Mouse (Mus musculus) E14TG2a.4 (cell line): ENCODE results near the gene Epsti1.

Experiments used
- H3K27me3 ChIP-seq: 2 replicates; pipeline ENCODE4 v1.6.1; 2014; ENCODE audit warnings: low read length, control low read depth; ENCODE audit not compliant: insufficient read depth
- H3K36me3 ChIP-seq: 2 replicates; pipeline ENCODE4 v1.6.1; 2014; ENCODE audit warnings: low read length, control low read depth; ENCODE audit not compliant: insufficient read depth
- H3K4me1 ChIP-seq: replicated peaks from 2 replicates; pipeline ENCODE4 v1.6.1; 2014; ENCODE audit warnings: low read depth, low read length, control low read depth
- H3K4me3 ChIP-seq: replicated peaks from 2 replicates; pipeline ENCODE4 v1.5.1; 2014; ENCODE audit warnings: mild to moderate bottlenecking, low read length
- H3K9me3 ChIP-seq: 2 replicates; pipeline ENCODE4 v1.6.1; 2014; ENCODE audit warnings: low read length, control low read depth
- CTCF ChIP-seq: conservative IDR thresholded peaks from 2 replicates; pipeline ENCODE4 v1.5.1; 2014; ENCODE audit warnings: low read length
- NANOG ChIP-seq: IDR thresholded peaks from 2 replicates; pipeline ENCODE4 v1.6.1; 2014; ENCODE audit warnings: borderline replicate concordance, low read length, mixed read lengths
- POU5F1 ChIP-seq: IDR thresholded peaks from 2 replicates; pipeline ENCODE4 v1.6.1; 2014; ENCODE audit warnings: low read length, borderline replicate concordance

Gene Epsti1

DNA sequence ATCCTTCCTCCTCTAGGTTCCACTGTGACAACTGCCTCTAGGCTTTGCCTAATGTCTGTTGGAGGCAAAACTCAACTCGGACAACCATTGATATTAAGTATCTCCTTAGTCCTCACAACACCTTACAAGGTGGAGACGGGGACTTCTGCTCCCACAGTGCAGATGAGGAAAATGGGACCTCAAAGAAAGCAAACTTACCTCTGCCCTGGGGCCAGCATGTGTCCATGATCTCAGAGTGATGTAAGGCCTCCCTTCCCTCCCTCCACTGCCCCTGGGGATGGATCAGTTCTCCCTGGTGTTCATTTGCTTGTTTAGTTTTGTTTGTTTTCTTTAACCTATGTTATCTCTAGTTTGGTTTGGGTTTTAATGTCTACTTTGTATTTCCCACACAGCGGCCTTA is 1.5 kb upstream of the Epsti1 start:
- Histone ChIP-seq H3K4me1 (no peaks in the 10 kb centered on the region), H3K27me3 (peaks cover 29% of the 10 kb centered on the region), H3K9me3 (no peaks in the 10 kb centered on the region), H3K36me3 (no peaks in the 10 kb centered on the region), H3K4me3 (no peak overlapping the region)
- TF ChIP-seq NANOG (no peak), POU5F1 (no peak), CTCF (no peak)

DNA sequence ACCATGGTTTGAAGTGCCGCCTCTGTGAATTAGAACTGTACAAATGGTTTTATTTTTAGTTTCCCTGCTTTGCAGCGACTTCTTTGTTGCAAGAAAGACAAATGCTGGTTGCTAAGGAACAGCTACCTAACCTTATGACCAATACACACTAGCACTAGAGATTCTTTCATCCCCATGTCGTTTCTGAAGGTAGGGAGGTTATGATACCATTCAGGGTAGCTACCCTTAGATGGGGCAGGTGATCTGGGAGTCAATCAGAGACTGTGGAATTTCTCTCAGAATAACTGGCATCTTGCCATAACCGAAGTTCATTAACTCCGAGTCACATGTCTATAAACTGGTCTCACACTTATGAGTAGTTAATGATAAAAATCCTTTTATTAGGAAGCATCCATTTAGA is 1.4 kb downstream of the Epsti1 start:
- Histone ChIP-seq H3K4me3 (no peak overlapping the region), H3K36me3 (no peaks in the 10 kb centered on the region), H3K4me1 (no peaks in the 10 kb centered on the region), H3K9me3 (peaks cover 4% of the 10 kb centered on the region), H3K27me3 (peaks cover 29% of the 10 kb centered on the region)
- no peak for TF ChIP-seq NANOG
- no peak for TF ChIP-seq POU5F1
- TF ChIP-seq CTCF, result no peak

DNA sequence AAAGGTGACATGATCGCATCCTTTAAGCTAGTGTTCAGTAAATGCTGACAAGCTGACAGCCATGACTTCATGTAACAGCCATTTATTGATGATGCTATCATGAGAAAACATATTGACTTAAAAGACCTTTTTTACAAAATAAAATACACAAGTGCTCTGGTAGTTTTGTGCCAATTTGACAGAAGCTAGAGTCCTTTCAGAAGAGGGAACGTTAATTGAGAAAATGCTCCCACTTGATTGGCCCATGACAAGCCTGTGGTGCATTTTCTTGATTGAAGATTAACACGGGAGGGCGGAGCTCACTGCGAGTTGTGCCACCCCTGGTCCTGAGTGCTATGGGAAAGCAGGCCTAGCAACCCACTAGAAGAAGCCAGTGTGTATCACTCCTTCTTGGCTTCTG is 2.5 kb downstream of the Epsti1 start:
- TF ChIP-seq CTCF, result no peak
- TF ChIP-seq NANOG, result no peak
- TF ChIP-seq POU5F1, result no peak
- Histone ChIP-seq H3K4me1 (no peaks in the 10 kb centered on the region), H3K4me3 (no peak overlapping the region), H3K36me3 (no peaks in the 10 kb centered on the region), H3K27me3 (peaks cover 27% of the 10 kb centered on the region), H3K9me3 (peaks cover 6% of the 10 kb centered on the region)

DNA sequence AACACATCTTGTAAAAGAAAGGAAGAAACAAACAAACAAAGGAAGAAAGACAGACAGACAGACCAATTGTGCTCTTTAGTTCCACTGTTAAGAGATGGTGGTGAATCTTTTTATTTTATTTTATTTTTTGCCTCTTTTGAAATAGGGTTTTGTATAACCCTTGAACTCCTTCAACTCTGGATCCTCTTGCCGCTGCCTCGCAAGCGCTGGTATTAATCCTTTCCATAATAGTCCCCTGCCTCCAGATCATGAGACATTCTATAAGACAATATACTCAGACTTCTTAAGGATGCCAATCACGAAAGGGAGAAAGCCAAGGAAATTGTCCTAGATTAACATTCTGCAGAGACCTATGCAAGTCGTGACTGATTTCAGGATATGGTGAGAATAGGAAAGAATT is 11.7 kb downstream of the Epsti1 start:
- peaks cover 11% of the 10 kb centered on the region for H3K9me3 ChIP-seq
- TF ChIP-seq POU5F1 (no peak), NANOG (no peak), CTCF (no peak)
- H3K4me1 ChIP-seq, result no peaks in the 10 kb centered on the region
- no peaks in the 10 kb centered on the region for H3K36me3 ChIP-seq
- 0 out of 2 replicates have a peak, but pooled peaks cover 2% of the 10 kb centered on the region for H3K27me3 ChIP-seq
- no peak overlapping the region for H3K4me3 ChIP-seq

GRCm38 (mm10) chr14:77921641-77922040 is 17.6 kb downstream of the Epsti1 start:
- TF ChIP-seq CTCF (no peak), NANOG (no peak), POU5F1 (no peak)
- Histone ChIP-seq H3K4me1 (no peaks in the 10 kb centered on the region), H3K9me3 (peaks cover 7% of the 10 kb centered on the region)

DNA sequence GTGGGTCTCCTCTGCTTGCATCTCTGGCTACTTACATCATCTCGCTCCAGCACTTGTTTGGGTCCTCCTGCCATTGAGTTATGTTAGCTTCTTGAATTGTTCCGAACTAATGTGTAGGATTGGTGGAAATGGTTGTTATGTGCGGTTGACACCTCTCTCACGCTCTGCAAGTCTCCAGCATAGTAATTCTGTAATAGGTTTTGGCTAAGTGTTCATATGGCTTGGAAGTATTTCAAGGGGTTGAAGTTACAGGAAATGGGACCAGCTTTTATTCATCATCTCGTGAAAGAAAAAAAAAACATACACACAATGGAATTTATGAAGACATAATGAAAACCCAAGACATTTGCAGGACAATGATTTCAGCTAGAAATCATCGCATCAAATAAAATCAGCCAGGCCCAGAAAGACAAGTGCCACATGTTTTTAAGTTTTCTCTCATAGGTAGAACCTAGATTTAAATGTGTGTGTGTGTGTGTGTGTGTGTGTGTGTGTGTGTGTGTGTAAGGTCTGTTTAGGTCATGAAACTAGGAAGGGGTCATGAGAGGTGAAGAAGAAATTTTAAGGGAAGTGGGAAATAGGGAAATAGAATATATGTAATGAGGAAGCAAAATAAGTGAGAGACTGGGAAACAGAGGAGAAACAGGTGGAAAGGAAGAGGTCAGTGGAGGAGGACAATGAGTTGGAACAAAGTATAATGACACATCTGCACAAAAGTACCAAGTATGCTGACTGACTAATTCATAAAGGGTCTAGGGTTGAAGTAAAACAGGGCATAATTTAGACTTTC is 19.2 kb downstream of the Epsti1 start:
- H3K36me3 ChIP-seq, result no peaks in the 10 kb centered on the region
- H3K9me3 ChIP-seq, result no peaks in the 10 kb centered on the region
- H3K4me3 ChIP-seq, result no peak overlapping the region
- TF ChIP-seq CTCF, result no peak
- TF ChIP-seq POU5F1, result no peak
- no peak for TF ChIP-seq NANOG
- peaks cover 7% of the 10 kb centered on the region for H3K27me3 ChIP-seq
- H3K4me1 ChIP-seq, result no peaks in the 10 kb centered on the region

More at GRCm38 (mm10) chr14:77921641-77922040, 17.6 kb downstream of the Epsti1 start:
- H3K36me3 ChIP-seq, result no peaks in the 10 kb centered on the region
- peaks cover 7% of the 10 kb centered on the region for H3K27me3 ChIP-seq
- no peak overlapping the region for H3K4me3 ChIP-seq

GRCm38 (mm10) chr14:77925414-77925813 is 21.4 kb downstream of the Epsti1 start:
- H3K4me1 ChIP-seq, result no peaks in the 10 kb centered on the region
- TF ChIP-seq NANOG (no peak), POU5F1 (no peak), CTCF (no peak)
- H3K9me3 ChIP-seq, result no peaks in the 10 kb centered on the region
- peaks cover 10% of the 10 kb centered on the region for H3K27me3 ChIP-seq
- H3K4me3 ChIP-seq, result no peak overlapping the region
- H3K36me3 ChIP-seq, result no peaks in the 10 kb centered on the region

DNA sequence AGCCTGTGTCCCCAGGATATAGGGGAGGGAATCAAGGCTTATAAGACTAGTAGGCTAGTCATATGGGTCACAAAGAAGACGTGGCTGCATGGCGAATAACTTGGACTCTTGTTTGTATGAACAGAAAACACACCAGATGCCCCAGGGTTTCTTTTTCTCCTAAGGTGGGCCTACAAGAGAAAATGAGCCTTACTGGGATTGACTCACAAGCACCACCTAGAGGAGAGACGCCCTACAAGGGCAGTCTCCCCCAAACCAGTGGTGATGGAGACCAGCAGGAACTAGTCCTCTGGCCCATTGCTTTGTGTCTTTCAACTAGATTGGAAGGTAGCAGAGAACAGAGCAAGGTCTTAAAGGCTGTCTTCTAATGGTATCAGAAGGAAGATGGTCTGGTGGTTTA is 22.7 kb downstream of the Epsti1 start:
- H3K27me3 ChIP-seq, result peaks cover 10% of the 10 kb centered on the region
- H3K36me3 ChIP-seq, result no peaks in the 10 kb centered on the region
- H3K4me3 ChIP-seq, result no peak overlapping the region
- H3K9me3 ChIP-seq, result peaks cover under 1% of the 10 kb centered on the region; the same call in 1 of the 2 replicates
- peak; percentile 66 for TF ChIP-seq CTCF
- TF ChIP-seq NANOG, result no peak
- TF ChIP-seq POU5F1, result no peak
- H3K4me1 ChIP-seq, result no peaks in the 10 kb centered on the region

DNA sequence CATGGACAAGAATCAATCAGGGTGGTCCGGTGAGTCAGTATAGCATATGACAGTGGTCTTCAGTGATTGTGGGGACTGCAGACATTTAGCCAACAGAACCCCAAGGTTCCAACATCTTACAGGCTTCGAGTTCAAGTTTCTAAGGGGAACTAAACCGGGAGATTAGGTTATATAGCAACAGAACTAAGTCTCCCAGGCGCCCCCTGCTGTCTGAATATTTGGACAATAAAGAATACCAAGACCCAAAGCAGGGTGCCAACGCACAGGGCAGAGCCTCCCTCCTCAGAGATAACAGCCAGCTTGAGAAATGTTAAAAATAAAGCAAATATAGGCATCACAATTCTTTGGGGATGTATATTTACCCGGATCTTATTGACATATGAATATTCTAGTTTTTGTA is 24.0 kb downstream of the Epsti1 start:
- peak; percentile 30; the same call in 1 of the 2 replicates for TF ChIP-seq CTCF
- no peak for TF ChIP-seq POU5F1
- no peak for TF ChIP-seq NANOG
- no peaks in the 10 kb centered on the region for H3K4me1 ChIP-seq
- peaks cover 11% of the 10 kb centered on the region for H3K9me3 ChIP-seq
- no peaks in the 10 kb centered on the region for H3K36me3 ChIP-seq
- H3K27me3 ChIP-seq, result peaks cover 10% of the 10 kb centered on the region
- no peak overlapping the region for H3K4me3 ChIP-seq
